Mouse (Mus musculus): ENCODE results near the gene Svep1.

DNA sequence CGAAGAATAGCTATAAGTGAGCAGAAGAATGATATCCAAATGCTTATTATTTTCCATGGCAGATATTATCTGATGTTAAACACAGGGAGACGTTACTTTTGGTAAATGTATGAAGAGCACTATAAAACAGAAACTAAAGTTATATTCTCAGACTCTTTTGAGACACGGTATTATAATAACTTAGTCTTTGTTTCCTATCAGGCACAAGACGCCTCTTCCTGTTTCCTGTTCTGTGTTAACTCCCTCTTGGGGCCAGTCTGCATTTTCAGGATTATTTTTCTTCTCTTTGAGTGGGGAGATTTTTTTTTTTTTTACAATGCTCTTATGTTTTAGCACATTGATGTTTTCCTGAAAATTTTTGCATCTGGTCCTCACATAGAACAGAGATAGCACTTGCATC is 120.5 kb downstream of the Svep1 start:
- no peak for TF ChIP-seq CTCF (IDR thresholded peaks at IDR 0.05; ENCODE audit: low read depth, low read length)
- no peak for TF ChIP-seq POLR2A (IDR thresholded peaks at IDR 0.05; ENCODE audit: insufficient read depth, low read length)

Data from ES-Bruce4 (cell line).